Mouse (Mus musculus): Measurements from ENCODE around the gene Ptpn4. TPM values are rescaled to one million over a fixed set of nuclear protein-coding genes. Genes with fewer than 3 reads are reported as not detected.
A peak's percentile ranks its signal among the peaks of the same experiment; 100 is the strongest.

The Ptpn4 gene
- polyA plus RNA-seq, 1 experiment from 2014 or later: 17.6 TPM

- 62% methylated on average over 2 of the region's 2 CpGs for WGBS
- ATAC-seq (ENCODE audit: low FRiP score, low TSS enrichment) (no peak), DNase-seq (no peak)
- Histone ChIP-seq H3K4me2 (ENCODE audit: low read length) (no peak overlapping the region), H3K27me3 (ENCODE audit: control insufficient read depth, insufficient read depth, low read length) (no peaks in the 10 kb centered on the region), H3K4me3 (replicated peaks; ENCODE audit: low read depth, low read length) (no peak overlapping the region), H3K9ac (replicated peaks; ENCODE audit: low read length) (no peak overlapping the region), H3K27ac (replicated peaks; ENCODE audit: low read depth, low read length) (no peak overlapping the region), H3K36me3 (ENCODE audit: control insufficient read depth, insufficient read depth, low read length) (peaks cover 17% of the 10 kb centered on the region), H3K4me1 (ENCODE audit: control insufficient read depth, insufficient read depth, low read length) (no peaks in the 10 kb centered on the region), H3K9me3 (ENCODE audit: control insufficient read depth, low read length) (no peaks in the 10 kb centered on the region)
Measured at GRCm38 (mm10) chr1:119681663-119682213, 155.7 kb downstream of the Ptpn4 start.

- no peak; the same call in 1 of the 2 replicates for ATAC-seq (ENCODE audit: low FRiP score, low TSS enrichment)
- Histone ChIP-seq H3K27me3 (ENCODE audit: control insufficient read depth, insufficient read depth, low read length) (no peaks in the 10 kb centered on the region), H3K9me3 (ENCODE audit: control insufficient read depth, low read length) (no peaks in the 10 kb centered on the region), H3K9ac (replicated peaks; ENCODE audit: low read length) (no peak overlapping the region), H3K27ac (replicated peaks; ENCODE audit: low read depth, low read length) (no peak overlapping the region), H3K4me2 (ENCODE audit: low read length) (no peak overlapping the region), H3K4me3 (replicated peaks; ENCODE audit: low read depth, low read length) (no peak overlapping the region), H3K4me1 (ENCODE audit: control insufficient read depth, insufficient read depth, low read length) (no peaks in the 10 kb centered on the region), H3K36me3 (ENCODE audit: control insufficient read depth, insufficient read depth, low read length) (peaks cover 21% of the 10 kb centered on the region)
- peak; percentile 72 for DNase-seq
- 81% methylated on average over 1 of the region's 1 CpGs for WGBS
Measured at GRCm38 (mm10) chr1:119674984-119675383, 162.4 kb downstream of the Ptpn4 start.

DNA sequence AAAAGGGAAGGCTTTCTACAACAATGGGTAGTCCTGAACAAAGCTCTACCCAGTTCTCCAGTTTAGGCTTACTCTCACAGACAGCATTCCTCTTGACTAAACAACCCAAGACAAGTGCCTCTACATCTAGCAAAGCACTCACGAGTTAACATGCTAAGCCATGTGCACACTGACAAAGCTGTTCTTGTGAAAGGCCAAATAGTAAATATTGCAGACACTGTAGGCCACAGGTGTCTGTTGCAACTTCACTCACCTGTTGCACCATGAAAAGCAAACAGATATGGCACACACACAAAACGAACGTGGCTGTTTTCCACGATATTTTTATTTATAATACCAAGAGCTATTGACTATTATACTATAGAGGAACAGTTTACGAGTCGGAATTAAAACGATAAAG lies 170.5 kb downstream of the Ptpn4 start:
- Histone ChIP-seq H3K9me3 (ENCODE audit: control insufficient read depth, low read length) (no peaks in the 10 kb centered on the region), H3K4me1 (ENCODE audit: control insufficient read depth, insufficient read depth, low read length) (no peaks in the 10 kb centered on the region), H3K9ac (replicated peaks; ENCODE audit: low read length) (no peak overlapping the region), H3K4me3 (replicated peaks; ENCODE audit: low read depth, low read length) (no peak overlapping the region), H3K36me3 (ENCODE audit: control insufficient read depth, insufficient read depth, low read length) (peaks cover 10% of the 10 kb centered on the region), H3K27ac (replicated peaks; ENCODE audit: low read depth, low read length) (no peak overlapping the region), H3K27me3 (ENCODE audit: control insufficient read depth, insufficient read depth, low read length) (no peaks in the 10 kb centered on the region), H3K4me2 (ENCODE audit: low read length) (no peak overlapping the region)
- 95% methylated on average over 7 of the region's 7 CpGs for WGBS
- DNase-seq: no peak
- no peak for ATAC-seq (ENCODE audit: low FRiP score, low TSS enrichment)

DNA sequence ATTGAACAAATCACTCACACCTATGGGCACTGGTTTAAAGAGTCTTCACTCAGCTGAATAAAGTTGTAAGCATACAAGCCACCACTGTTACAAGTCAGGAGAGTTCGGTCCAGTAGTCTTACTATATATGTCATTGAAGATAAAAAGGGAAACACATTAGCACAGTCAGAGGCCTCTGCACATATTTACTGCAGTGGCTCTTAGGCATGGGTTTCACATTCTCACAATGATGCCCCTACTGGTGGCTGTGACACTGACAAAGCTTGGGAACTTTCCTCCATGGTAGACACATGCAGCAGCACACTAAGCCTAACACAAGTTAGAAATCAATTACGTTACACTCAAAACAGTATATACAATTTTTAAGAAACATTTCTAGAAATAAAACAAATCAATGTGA lies 183.1 kb downstream of the Ptpn4 start:
- 93% methylated on average over 2 of the region's 2 CpGs for WGBS
- Histone ChIP-seq H3K36me3 (ENCODE audit: control insufficient read depth, insufficient read depth, low read length) (peaks cover 5% of the 10 kb centered on the region), H3K9me3 (ENCODE audit: control insufficient read depth, low read length) (no peaks in the 10 kb centered on the region), H3K27ac (replicated peaks; ENCODE audit: low read depth, low read length) (no peak overlapping the region), H3K4me1 (ENCODE audit: control insufficient read depth, insufficient read depth, low read length) (no peaks in the 10 kb centered on the region), H3K4me2 (ENCODE audit: low read length) (no peak overlapping the region), H3K4me3 (replicated peaks; ENCODE audit: low read depth, low read length) (no peak overlapping the region), H3K9ac (replicated peaks; ENCODE audit: low read length) (no peak overlapping the region), H3K27me3 (ENCODE audit: control insufficient read depth, insufficient read depth, low read length) (no peaks in the 10 kb centered on the region)
- ATAC-seq (ENCODE audit: low FRiP score, low TSS enrichment) (no peak), DNase-seq (peak; percentile 18)

DNA sequence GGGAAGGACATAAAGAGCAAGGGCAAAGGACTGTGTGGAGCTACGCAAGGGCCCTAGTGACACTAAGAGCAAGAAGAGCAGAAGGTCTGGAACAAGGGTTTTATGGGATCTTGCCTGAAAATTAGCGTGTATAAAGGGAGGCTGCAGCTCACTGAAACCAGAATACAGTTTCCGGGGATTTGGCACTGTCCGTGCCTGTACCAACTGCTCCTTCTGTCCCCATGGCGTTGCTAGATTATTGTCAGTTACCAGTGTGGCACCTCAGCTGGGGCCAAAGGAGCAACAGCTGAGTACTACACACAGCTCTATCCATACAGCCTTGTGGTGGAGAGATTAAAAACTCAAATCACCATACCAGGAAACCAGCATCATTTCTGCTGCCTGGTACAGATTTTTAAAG lies 187.0 kb downstream of the Ptpn4 start:
- Histone ChIP-seq H3K9me3 (ENCODE audit: control insufficient read depth, low read length) (no peaks in the 10 kb centered on the region), H3K4me2 (ENCODE audit: low read length) (no peak overlapping the region), H3K36me3 (ENCODE audit: control insufficient read depth, insufficient read depth, low read length) (no peaks in the 10 kb centered on the region), H3K4me3 (replicated peaks; ENCODE audit: low read depth, low read length) (no peak overlapping the region), H3K9ac (replicated peaks; ENCODE audit: low read length) (no peak overlapping the region), H3K27ac (replicated peaks; ENCODE audit: low read depth, low read length) (no peak overlapping the region), H3K27me3 (ENCODE audit: control insufficient read depth, insufficient read depth, low read length) (no peaks in the 10 kb centered on the region), H3K4me1 (ENCODE audit: control insufficient read depth, insufficient read depth, low read length) (no peaks in the 10 kb centered on the region; the same call in 1 of the 2 replicates)
- DNase-seq (no peak), ATAC-seq (ENCODE audit: low FRiP score, low TSS enrichment) (no peak)
- 84% methylated on average over 5 of the region's 5 CpGs for WGBS

GRCm38 (mm10) chr1:119649627-119650026 lies 187.8 kb downstream of the Ptpn4 start:
- no peak overlapping the region for H3K4me3 ChIP-seq (replicated peaks; ENCODE audit: low read depth, low read length)
- 90% methylated on average over 2 of the region's 2 CpGs for WGBS
- no peak for DNase-seq
- H3K27me3 ChIP-seq (ENCODE audit: control insufficient read depth, insufficient read depth, low read length): no peaks in the 10 kb centered on the region
- no peak overlapping the region for H3K9ac ChIP-seq (replicated peaks; ENCODE audit: low read length)
- H3K9me3 ChIP-seq (ENCODE audit: control insufficient read depth, low read length): no peaks in the 10 kb centered on the region
- H3K36me3 ChIP-seq (ENCODE audit: control insufficient read depth, insufficient read depth, low read length): no peaks in the 10 kb centered on the region
- no peak overlapping the region for H3K27ac ChIP-seq (replicated peaks; ENCODE audit: low read depth, low read length)
- no peaks in the 10 kb centered on the region; the same call in 1 of the 2 replicates for H3K4me1 ChIP-seq (ENCODE audit: control insufficient read depth, insufficient read depth, low read length)
- no peak for ATAC-seq (ENCODE audit: low FRiP score, low TSS enrichment)
- no peak overlapping the region for H3K4me2 ChIP-seq (ENCODE audit: low read length)

- no peaks in the 10 kb centered on the region; the same call in 1 of the 2 replicates for H3K4me1 ChIP-seq (ENCODE audit: control insufficient read depth, insufficient read depth, low read length)
- H3K4me3 ChIP-seq (replicated peaks; ENCODE audit: low read depth, low read length): peak within 1 kb of the TSS; percentile 82
- peak within 1 kb of the TSS; percentile 79 for H3K27ac ChIP-seq (replicated peaks; ENCODE audit: low read depth, low read length)
- peak within 1 kb of the TSS; percentile 74 for H3K4me2 ChIP-seq (ENCODE audit: low read length)
- H3K9me3 ChIP-seq (ENCODE audit: control insufficient read depth, low read length): no peaks in the 10 kb centered on the region
- peak; percentile 94 for DNase-seq
- H3K36me3 ChIP-seq (ENCODE audit: control insufficient read depth, insufficient read depth, low read length): no peaks in the 10 kb centered on the region
- no peaks in the 10 kb centered on the region for H3K27me3 ChIP-seq (ENCODE audit: control insufficient read depth, insufficient read depth, low read length)
- under 1% methylated on average over 86 of the region's 86 CpGs for WGBS
- peak within 1 kb of the TSS; percentile 68 for H3K9ac ChIP-seq (replicated peaks; ENCODE audit: low read length)
- ATAC-seq (ENCODE audit: low FRiP score, low TSS enrichment): peak; percentile 96
Measured at GRCm38 (mm10) chr1:119648205-119649111, 189.0 kb downstream of the Ptpn4 start, which contains the start of gene Epb41l5. TSS of gene Epb41l5 (minus strand) at chr1:119649000.

DNA sequence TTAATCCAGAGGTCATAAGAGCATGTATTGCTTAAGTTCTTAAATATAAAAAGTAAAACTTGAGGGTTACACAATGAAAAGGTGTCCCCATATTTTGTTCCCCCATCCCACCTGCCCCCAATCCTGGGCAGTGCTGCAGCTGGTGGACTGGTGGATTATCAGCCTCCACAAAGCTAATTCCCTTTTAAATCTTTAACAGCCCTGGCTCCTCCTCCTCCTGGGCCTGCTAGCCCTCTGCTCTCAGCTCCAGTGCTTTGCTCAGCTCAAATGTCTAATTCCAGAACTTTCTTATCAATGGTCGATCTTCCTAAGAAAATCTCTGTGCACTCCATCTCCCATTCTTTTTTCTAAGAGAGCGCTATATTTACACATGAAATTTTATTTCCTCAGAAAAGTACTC lies 191.1 kb downstream of the Ptpn4 start:
- DNase-seq: no peak
- Histone ChIP-seq H3K9ac (replicated peaks; ENCODE audit: low read length) (no peak overlapping the region), H3K27ac (replicated peaks; ENCODE audit: low read depth, low read length) (no peak overlapping the region), H3K4me2 (ENCODE audit: low read length) (no peak overlapping the region), H3K36me3 (ENCODE audit: control insufficient read depth, insufficient read depth, low read length) (no peaks in the 10 kb centered on the region), H3K9me3 (ENCODE audit: control insufficient read depth, low read length) (no peaks in the 10 kb centered on the region), H3K27me3 (ENCODE audit: control insufficient read depth, insufficient read depth, low read length) (no peaks in the 10 kb centered on the region), H3K4me3 (replicated peaks; ENCODE audit: low read depth, low read length) (no peak overlapping the region), H3K4me1 (ENCODE audit: control insufficient read depth, insufficient read depth, low read length) (no peaks in the 10 kb centered on the region; the same call in 1 of the 2 replicates)
- WGBS: 54% methylated on average over 2 of the region's 2 CpGs
- ATAC-seq (ENCODE audit: low FRiP score, low TSS enrichment): no peak

All from midbrain, embryonic 14.5 days (tissue).